Mouse (Mus musculus): ENCODE results near the gene Galnt9.

The Galnt9 gene

DNA sequence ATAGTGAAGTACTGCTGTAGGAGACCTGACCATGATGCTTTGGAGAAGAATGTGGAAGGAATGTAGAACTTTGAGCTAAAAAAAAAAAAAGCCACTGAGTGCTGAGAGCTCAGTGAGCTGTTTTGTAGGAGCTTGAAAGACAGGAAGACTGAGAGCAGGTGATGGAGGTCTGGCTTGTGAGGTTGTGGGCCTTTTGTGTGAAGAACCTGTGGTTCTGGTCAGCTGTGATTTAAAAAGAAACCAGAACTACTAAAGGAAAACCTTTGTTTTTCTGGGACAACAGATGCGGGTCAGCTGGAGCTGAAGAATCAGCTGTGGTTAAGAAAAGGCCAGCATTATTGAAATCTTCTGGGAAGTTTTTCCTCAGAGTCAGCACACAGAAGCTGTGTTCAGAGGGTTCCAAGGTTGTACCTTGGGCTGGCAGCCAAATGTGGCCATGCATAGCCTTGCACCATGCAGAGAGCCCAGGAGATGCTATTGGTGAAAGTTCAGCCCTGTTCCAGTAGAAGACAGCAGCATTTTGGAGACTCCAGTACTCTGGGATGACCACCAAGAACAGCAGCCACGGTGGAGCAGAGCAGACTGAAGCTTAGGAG, 85.5 kb downstream of the Galnt9 start:
- DNase-seq (ENCODE audit: low spot score in 2 of 2) = peak in 1 of 2 experiments; percentile 29

DNA sequence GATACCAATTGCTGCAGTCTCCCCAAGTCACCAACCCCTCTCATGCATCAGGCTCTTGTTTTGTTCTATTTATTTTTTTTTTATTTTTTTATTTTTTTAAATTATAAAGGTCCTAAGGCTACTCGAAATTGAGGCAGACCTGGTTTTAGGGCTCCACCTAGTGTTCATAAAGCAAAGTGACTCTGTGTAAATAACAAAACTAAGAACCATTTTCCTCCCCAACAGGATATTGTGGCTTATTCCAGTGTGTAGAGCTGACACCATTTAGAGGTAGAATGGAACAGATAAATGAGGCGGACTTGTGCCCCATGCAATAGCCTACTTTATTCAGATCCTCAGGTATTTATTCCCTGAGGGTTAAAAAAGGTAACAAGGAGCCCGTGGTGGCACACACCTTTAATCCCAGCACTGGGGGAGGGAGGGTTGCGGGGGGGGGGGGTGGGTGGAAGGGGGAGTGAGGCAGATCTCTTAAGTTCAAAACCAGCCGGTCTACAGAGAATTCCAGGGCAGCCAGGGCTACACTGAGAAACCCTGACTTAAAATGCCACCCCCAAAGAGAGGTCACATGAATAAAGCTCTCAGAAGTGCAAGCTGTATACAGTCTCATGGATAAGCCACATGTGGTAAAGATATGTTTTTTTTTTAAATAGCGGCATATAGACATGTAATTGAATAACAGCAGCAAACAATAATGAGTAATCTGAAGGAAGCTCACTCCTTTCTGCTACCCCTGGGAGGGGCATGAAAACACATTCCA, 92.0 kb downstream of the Galnt9 start:
- no peak for DNase-seq (ENCODE audit: low spot score in 2 of 2)

DNA sequence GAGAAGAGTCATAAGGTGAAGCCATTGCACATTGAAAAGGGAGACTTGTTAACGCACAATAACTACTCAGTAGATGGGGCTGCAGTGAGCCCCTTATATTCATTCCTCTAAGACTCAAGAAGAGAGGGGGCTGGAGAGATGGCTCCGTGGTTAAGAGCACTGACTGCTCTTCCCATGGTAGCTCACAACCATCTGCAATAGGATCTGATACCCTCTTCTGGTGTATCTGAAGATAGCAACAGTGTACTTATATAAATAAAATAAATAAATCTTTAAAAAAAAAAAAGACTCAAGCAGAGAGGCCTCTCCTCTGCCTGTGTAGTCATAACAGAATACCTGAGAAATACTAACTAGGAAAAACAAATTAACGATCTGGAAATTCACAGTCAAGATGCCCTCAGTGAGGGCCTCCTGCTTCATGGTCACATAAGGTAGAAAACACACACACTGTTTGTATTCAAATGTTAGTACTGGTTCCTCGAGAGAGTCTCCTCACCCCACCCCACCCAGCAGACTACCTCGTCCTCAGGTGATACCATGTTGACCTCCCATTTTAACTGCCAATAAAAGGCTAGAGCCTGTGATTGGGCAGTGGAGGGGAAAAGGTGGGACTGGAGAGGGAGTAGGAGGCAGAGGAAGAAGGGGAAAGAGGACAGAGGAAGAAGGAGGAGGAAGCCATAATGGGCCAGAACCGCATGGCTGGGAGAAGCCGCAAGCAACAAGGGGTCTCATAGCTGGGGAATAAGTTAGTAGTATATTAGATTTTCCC, 94.3 kb downstream of the Galnt9 start:
- DNase-seq (ENCODE audit: low spot score in 2 of 2) = no peak

- DNase-seq (ENCODE audit: low spot score in 2 of 2) = peak; percentile 45 to 63
These were observed 95.3 kb downstream of the Galnt9 start for GRCm38 (mm10) chr5:110639459-110639858.

DNA sequence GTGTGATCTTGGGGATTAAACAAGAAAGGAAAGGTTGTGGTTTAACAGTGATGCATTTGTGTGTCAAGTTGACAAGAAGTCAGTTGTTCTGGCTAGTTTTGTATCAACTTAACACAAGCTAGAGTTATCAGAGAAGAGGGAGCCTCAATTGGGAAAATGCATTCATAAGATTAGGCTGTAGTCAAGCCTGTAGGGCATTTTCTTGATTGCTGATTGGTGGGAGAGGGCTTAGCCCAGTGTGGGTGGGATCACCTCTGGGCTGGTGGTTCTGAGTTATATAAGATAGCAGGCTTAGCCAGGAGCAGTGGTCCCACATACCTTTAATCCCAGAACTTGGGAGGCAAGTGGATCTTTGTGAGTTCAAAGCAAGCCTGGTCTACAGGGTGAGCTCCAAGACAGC, 102.2 kb downstream of the Galnt9 start:
- DNase-seq (ENCODE audit: low spot score in 2 of 2) = no peak

- peak; percentile 90 to 93 for DNase-seq (ENCODE audit: low spot score in 2 of 2)
These were observed 108.8 kb downstream of the Galnt9 start, which contains the start of the genes Noc4l and Ddx51 for GRCm38 (mm10) chr5:110652719-110653648. Noc4l (minus strand) TSS chr5:110653417. Ddx51 (plus strand) TSS chr5:110653451.

- peak in 1 of 2 experiments; percentile 8 for DNase-seq (ENCODE audit: low spot score in 2 of 2)
These were observed 109.5 kb downstream of the Galnt9 start for GRCm38 (mm10) chr5:110653686-110654085.

DNA sequence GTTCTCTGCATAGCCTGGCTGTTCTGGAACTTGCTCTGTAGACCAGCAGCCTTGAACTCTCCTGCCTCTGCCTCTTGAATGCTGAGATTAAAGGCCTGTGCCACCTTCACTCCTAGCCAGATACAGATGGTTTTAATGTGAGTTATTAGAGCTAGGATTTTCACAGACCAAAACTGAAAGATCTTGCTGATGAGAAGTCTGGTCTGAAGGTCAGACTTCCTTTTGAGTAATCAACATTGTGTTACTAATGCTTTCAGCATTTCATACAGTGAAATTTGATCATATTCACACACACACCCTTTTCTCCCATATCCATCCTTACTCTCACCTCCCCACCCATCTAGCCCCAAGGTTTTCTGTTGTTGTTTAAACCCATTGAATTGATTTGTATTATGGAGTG, 115.5 kb downstream of the Galnt9 start:
- DNase-seq (ENCODE audit: low spot score in 2 of 2) = no peak

DNA sequence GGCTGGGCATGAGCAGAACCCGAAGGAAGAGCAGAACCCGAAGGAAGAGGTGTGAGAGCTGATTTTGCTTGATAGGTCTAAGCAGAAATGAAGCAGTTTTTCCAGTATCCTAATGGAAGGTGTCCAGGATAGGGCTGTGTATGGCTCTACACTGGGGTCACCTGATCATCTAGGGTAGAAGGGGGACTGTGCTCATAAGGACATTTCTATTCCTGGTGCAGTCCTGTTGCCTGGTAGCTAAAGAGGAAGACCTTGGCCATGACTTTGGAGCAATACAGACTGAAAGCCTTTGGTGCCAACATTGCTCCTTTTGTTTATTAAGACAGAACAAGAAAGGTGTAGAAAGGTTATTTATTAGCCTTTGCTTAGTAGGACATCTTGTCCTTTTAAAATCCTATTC, 119.9 kb downstream of the Galnt9 start:
- no peak for DNase-seq (ENCODE audit: low spot score in 2 of 2)

DNA sequence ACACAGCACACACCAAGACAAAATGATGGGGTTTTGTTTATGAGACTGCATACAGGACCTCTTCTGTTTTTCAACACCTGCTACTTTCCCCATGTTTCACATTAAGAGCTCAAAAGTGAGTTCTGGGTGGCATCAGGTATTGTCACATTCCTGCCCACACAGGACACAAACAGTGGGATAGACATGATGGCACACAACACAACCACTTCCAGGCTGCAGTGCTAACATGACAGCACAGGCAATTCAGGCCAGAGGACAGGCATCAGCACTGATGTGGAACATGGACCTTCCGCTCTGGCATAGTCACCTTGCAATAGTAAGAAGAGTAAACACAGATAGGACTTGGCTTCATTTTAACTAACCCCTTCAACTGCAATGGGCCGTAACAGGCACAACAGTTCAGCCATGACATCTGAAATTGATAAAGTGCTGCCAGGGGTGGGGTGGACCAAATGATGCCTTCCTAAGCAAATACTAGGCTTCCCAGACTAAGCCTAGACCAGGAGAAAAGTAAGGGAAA, 120.7 kb downstream of the Galnt9 start:
- no peak for DNase-seq (ENCODE audit: low spot score in 2 of 2)

DNA sequence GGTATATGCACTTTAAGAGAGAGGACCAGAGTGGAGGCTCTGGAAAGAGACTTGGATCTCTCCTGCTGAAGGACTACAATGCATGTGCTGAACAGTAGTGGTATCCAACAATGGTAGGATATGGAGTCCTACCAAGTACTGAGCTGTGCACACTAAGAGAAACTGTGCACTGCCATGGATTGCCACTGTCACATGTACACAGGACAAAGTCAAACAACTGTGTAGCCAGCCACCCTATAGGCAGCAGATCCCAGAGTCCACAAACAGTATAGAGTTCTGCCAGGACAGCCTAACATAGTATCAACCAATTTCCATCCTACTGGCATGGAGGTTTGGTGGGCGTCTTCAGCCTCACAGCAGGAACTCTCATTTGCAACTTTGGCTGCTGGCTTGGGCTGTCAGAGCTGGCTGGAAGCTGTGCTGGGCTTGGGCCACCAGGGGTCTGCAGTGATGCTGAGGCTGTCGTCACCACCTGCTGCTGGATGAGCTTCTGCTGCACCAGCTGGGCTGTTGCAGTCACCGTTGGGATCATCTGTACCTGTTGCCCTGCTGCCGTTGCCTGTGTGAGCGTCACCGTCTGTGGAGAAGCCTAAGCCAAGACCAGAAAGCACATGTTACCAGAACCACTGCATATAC, 121.4 kb downstream of the Galnt9 start:
- DNase-seq (ENCODE audit: low spot score in 2 of 2) = no peak

Data from urinary bladder, postnatal 36 days (tissue).